Mouse (Mus musculus) urinary bladder, postnatal 10 days (tissue): ENCODE data around the gene Fam20b.
A peak's percentile ranks its signal among the peaks of the same experiment; 100 is the strongest.

Experiments
- DNase-seq: peaks from one replicate; pipeline ENCODE4 v3.0.0; 2022; ENCODE audit warnings: low spot score

The Fam20b gene

DNA sequence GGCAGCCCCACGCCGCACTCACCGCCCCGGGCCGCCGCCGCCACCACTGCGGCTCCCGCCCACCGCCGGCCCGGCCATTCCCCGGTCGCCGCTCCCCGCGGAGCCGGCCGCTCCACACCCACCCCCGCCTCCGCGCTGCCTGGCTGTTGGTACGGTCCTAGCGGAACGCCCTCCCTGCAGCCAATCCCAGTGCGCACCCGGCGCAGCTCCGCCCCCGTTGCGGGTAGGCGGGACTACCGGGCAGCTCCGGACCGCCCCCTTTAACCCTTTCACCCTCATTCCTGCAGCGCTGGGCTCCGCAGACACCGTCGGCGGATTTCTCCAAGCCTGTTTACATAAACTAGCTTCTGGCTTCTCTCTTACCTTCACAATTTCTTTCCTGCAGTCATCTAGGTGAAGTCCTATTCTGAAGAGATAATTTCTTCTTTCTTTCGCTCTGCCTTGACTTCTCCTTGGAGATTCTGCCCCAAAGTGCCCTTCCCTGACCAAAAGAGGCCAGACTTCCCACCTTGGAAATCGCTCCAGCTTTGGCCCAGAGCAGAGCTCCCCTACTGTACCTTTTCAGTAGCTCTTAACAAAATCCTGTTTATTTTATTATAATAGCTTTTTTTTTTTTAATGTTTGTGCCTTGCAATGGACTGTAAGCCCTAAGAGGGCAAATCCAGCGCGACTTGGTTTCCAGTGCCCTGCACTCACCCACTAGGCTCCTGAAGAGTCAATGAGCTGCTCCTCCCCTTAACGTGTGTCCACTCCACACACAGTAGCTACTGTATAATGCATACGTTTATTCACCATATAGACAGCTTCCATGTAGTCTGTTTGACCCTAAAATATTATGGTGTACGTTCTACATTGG is at the start of gene Fam20b:
Gene Fam20b, minus strand, starts transcription at position 137 of the 856 bp plus-strand sequence.
- DNase-seq, result peak; percentile 89

DNA sequence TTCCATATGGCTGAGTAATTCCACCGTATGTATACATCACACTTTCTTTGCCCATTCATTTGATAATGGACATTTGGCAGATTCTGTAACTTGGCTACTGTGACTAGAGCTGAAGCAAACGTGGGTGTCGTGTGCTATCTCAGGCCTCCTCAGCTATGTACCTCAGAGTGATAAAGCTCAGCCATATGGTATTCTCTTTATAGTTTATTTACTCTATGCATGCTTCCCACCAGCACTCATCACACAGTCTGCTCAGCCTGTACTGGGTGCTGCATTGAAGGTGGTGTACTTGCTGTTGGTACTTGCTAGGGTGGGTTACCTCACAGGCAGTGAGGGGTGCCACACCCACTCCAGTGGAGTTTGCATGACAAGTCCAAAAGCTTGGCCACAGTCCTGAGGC is 46.4 kb upstream of the Fam20b start:
- DNase-seq, result no peak

DNA sequence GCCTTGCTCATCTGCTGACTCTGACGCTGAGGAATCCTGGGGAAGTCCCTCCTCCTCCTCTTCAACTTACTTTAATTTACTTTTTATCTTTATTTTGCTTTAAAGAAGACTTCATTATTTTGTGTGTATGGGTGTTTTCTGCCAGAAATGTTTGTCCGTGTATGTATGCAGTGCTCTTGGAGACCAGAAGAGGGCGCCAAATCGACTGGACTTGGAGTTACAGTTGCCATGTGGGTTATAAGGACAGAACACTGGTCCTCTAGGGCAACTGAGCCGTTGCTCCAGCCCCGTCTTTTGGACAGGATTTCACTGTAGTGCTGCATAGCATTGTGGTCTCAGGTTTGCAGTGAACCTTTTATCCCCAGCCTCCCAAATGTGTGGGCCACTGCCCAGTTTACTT is 45.7 kb upstream of the Fam20b start:
- no peak for DNase-seq

DNA sequence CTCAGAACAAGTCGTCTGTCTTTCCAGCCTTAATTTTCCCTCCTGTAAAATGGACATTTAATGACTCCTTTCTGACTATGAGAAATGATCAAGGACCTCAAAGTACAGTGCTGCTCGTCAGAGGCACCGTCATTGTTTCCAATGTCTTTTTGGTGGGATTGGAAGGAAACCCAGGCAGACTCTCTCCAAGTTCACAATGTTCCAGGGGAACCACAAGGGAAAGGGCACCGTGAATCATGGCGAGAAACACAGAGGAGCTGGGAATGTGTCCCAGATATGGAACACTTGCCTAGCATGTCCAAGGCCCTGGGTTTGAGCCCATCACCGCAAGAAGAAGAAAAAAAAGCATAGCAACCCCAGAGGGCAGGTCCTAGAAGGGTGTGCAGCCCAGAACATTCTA is 44.4 kb upstream of the Fam20b start:
- no peak for DNase-seq

DNA sequence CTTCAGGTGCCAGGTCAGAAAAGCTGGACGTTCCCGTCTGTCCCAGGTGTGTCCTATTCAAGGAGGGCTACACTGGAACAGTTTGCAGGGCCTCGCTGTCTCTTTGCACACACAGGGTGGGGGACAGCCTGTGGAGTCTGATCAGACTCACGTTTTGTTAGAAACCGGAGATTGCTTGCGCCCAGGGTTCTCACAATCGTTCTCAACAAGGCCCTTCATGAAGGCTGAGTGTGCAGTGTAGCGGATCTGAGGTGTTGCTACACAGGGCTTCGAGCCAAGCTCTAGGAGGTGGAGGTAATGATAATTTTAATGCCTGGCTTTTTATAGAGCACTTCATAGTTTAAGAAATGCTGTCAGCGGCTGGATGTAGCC is 42.5 kb upstream of the Fam20b start:
- no peak for DNase-seq

DNA sequence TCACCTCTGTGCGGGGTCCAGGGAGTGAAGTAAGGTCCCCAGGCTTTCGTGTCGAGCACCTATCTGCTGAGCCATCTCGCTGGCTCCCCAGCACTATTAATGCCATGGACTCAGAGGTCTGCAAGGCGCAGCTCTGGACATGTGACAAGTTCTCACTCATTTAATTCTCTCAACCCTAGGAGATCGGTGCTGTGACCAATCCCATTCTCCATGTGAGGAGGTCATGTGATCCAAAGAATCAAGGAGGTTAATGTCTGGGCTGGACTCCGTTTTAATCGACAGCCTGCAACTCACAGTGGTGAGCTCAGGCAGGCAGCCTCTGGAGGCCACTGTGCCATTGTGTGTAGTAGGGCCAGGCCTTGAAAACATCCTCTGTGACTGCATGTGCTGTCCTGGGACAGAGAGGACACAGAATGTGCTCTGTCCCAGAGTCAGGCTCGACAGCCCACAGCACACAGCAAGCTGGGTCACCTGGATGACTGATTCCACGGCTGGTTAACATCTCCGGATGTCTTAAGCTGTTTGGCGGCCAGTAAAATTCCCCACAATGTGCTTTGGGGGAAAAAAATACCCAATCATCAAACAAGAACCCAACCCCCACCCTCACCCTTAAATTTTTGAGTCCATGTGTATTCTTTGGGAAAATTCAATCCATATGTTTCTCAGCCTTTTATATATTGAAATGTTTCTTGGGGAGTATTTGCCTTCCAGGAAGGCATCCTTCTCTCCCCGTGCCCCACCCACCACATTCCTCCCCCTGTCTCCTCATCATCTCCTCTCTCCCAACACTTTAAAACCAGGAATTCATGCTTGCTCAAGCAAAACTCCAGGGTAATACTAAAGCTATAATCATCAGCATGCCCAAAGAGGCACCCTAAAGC is 41.9 kb upstream of the Fam20b start:
- DNase-seq, result no peak

DNA sequence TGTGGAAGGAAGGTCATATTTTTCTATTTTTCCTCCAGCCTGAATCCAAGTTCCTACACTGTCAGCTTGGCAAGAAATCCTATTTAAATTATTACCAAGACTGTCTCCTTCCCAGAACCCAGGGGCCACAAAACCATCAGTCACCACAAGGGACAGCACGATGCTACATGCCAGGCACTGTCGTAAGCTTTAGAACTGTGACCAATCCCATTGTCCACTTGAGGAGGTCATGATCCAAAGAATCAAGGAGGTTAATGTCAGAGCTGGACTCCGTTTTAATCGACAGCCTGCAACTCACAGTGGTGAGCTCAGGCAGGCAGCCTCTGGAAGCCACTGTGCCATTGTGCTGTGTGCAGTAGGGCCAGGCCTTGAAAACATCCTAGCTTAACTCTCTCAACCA is 39.4 kb upstream of the Fam20b start:
- no peak for DNase-seq

DNA sequence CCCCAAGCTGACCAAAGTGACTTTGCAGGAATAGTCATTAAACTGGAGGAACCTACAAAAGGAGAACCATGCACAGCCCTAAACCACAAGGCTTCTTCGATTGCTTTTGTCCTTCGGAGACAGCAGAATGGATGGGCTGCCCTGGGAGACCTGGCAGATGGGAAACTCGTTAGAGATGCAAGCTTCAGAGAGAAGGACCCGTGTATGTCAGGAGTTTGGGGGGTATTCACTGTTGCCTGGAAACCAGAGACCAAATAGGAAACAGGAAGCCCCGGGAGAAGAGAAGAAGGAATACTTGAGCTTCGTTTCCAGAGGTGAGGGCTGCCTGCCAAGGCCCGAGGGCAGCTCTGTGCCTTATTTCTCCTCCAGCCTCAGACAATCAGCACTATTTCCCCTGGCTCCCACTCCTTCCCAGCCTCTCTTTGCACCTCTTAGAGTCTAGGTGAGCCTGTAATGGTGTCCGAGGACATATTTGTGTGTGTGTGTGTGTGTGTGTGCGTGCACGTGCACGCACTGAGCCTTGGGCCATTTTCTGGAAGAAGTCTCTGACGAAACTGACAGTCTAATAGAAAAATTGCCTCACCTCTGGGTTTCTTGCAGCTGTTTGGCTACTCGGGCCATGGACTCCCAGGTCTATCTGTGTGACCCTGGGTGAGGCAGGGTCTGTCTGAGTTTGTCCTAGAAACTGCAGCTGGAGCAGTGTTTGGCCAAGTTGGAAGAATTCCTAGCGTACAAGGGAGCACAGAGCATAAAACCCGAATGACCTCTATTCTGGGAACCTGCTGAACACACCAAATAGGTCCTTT is 35.9 kb upstream of the Fam20b start:
- DNase-seq, result no peak

DNA sequence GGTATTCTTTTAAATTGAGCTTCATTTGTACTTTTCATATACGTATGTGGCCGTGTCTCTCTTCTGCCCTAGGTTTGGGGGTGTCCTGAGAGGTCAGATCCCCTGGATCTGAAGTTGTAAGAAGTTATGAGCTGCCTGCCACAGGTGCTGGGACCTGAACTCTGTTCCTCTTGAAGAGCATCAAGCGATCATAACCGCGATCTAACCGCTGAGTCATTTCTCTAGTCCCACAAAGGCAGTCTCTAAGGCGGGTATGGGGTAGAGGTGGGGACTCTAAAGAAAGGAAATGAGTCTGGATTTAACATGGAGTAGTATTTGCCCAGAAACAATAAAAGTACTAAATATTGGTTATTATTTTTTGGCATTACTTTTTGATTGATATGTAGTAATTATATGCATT is 34.1 kb upstream of the Fam20b start:
- no peak for DNase-seq

DNA sequence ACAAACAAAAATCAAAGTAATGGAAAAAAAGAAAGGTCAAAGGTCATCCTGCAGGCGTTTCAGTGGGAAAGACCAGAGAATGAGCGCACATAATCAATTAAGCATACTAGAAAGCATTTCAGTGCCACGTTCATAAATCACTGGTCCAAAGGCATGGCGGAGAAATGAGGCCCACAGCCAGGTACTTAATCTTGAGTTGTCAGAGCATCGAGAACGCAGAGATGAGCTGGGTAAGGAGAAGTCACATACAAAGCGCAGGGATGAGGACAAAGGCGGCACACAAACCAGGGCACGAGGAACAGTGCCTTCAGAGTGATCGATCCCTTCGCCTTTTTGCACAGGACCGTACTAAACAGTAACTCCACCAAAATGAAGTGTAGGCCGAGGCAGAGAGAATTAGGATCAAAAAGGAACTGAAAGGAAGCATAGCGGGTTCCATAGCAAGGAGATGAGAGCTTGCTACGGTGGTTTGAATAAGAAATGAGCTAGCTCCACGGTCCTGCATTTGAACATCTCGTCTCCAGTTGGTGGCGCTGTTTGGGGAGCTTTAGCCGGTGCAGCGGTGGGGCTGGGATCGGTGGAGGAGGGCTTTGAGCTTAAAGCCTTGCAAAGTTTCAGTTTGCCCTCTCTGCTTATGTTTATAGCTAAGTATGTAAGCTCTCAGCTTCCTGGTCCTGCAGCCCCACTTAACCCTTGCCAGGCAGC is 33.3 kb upstream of the Fam20b start:
- DNase-seq, result no peak

DNA sequence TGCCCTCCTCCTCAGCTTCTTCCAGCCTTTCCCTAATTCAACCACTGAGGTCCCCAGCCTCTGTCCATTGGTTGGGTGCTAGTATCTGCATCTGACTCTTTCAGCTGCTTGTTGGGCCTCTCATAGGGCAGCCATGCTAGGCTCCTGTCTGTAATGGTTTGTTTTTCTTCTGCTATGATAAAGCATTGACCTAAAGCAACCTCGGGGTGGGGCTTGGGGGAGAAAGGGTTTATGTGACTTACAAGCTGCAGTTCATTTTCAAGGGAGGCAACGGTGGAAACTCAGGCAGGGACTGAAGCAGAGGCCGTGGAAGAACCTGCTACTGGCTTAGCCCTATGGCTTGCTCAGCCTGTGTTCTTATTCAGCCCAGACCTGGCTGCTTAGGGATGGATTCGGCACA is 31.4 kb upstream of the Fam20b start:
- no peak for DNase-seq

DNA sequence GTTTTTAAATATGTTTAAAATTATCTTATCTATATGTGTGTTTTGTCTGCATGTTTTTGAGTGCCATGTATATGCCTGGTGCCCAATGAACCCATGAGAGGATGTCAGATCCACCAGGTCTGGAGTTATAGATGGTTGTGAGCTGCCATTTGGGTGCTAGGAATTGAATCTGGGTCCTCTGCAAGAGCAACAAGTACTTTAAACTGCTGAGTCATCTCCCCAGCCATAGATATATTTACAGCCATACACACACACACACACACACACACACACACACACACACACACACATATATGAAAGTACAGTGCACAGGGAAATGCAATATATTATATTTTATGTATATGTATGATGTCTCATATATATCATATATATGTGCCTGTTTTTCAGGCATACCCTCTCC is 30.2 kb upstream of the Fam20b start:
- DNase-seq, result no peak

DNA sequence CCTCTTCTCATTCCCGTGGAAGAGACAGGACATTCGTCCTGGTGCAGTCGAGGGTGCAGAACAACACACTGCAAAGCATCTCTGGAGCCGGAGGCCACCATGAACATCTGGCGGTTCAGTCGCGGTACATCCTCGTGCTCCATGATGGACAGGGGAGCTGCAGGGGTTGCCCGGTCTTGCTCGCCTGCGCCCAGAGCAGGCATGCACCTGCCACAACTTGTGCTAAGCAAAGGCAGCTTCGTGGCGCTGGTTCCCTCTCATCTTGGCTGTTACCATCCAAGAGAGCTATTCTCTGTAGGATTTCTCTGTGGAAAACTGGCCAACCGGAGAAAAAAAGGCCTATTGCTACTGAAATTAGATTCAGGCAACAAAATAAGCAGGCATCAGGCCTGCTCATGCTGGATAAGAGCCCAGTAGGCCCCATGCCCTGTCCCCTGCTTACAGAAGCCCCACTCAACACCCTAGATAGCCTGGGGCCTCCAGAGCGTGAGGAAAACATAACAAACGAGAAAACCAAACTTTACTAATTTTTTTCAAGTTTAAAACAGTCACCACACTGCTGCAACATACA is 29.6 kb upstream of the Fam20b start:
- DNase-seq, result no peak

DNA sequence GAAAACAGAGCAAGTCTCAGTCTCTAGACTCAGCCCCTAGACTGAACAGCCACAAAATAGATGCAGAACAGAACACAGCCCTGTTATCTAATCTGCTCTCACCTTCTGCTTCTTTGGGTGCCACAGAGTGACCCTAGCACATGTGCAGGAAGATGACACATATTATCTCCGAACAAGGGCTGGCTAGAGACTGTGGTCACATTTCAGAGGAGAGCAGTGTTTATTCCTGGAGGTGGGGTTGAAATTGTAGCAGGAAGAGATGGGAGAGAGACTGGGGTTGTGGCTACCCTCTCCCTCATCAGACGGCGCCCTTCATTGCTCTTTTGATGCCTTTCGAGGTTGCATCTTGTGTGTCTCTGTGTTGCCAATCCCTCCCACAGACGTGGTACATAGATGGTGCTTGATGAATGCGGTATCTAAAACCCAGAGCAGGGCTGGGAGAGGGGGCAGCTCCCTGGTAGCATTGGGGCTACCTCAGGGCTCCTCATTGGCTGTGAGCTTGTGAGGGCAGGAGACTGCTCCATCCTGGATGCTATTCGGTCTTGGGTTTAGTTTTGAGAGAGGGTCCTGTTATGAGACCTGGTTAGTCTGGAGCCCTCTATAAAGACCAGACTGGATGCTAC is 26.4 kb upstream of the Fam20b start:
- DNase-seq, result no peak

DNA sequence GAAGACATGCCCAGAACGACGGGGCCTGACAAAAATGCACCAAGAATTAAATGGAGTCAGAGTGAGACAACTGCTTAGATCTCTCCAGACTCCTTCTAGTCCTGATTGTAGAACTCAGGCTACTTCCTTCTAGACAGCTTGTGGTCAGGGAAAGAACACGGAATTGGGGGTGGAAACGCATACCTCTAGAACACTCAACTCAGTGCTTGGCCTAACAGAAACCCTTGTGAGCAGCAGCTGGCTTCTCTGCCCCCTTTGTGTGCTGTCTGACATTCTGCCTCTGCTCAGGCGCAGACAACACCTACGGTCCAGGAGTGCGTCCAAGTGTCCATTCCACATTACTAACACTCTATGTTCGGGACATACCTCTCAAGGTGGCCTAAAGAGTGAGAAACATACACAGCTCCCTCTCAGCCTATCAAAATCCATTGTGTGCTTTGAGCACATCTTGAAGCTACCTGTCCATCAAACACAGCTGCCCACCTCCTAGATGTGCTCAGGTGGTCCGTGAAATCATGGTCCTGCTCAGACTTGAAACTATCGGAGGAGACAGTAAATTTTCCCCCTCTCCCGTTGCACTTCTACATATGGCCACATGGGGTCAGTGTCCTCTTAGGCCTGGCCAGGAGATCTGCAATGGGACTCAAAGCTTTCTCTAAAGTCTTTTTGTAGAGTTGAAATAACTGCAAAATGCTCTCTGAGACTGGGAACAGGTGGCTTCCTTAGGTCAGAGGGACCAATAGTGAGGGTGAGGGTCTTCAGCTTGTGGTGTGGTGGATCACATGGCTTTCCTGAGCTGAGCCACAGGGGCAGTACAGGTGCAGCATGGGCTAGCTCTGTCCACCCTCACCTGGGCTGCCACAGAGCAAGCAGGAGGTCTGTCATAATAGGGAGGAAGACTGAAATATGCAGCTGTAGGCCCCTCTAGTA is 22.9 kb upstream of the Fam20b start:
- DNase-seq, result no peak

DNA sequence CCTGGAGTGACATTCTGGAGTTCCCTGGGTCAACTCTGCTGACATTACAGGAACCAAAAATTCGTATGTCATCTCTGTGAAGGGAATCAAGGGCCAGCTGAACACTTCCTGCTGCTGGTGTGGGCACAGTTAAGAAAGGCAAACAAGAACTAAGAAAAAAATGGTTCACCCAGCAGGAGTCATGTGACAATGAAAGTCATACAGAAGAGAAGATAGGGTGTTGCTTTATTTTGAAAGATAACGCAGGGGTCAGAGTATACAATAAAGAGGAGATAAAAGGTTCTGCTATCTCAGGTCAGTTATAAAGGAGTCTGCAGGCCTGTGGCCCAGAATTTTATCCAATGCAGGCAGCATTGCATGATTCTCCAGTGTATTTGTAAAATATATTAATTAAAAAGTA is 16.9 kb upstream of the Fam20b start:
- DNase-seq, result no peak

DNA sequence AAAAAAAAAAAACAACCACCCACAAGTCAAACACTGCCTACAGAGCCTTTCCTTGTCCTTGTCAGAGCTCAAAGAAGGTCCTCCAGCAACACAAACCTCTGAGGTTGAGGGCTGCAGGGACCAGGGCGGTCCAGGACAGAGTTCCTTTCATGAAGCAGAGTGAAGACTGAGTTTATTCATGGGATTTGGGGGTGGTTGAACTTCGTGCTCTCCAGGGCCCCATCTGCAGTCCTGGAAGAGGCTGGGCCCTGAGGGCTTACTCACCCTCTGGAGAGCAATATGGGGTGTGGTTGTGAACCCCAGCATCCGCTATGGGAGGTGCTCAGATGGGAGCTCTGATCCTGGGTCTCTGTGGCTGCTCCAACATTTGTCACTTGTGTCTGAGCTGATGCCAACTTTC is 15.1 kb upstream of the Fam20b start:
- DNase-seq, result no peak

DNA sequence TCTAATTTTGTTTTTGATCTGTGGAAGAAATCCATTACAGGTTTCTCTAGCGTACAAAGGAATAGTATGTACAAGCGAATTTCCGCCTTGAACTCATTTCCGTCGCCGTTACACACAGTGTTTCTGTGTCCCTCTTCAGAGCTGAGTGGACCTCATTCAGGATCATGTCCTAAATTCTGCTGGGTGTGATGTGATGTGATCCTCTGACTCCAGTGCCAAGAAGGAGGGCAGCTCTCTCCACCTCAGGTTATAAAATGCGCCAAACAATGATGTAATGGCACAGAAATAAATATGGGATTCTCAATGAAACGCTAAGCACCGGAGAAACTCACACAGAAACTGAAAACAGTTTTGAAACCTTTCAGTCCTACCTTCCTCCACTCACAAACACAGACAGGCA is 14.7 kb upstream of the Fam20b start:
- DNase-seq, result no peak

DNA sequence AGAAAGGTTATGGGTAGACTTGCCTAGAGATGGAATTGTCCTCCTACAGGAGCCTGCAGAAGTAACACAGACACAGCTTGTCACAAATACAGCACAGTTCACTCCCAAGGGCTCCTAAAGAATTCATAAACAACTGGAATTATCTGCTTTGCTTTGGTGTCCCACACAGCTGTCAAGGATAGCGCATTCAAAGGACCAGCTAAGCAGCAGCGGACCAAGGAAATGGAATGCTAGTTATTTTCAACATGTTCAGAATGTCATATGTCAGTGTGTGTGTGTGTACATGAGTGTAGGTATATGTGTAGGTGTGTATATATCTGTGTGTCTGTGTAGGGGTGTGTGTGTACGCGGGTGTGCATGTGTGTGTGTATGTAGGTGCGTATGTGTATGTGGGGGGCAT is 14.1 kb upstream of the Fam20b start:
- no peak for DNase-seq

DNA sequence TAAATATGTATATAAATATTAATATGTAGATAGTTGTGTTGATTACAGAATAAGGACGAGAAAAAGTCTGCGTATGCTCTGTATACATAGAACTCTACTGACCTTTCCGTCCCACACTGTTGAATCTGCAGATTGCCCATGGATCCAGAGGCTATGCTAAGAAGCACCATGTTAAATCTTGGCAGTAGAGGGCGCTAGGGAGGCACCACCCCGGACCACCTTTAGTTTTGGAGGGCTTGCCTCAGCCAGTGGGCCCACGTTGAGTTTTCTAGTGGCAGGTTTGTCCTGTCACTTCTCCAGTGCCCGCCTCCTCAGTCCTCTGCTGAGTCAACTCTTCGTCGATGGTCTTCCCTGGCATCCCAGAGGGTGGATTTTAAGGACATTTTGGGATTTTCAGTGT is 11.9 kb upstream of the Fam20b start:
- DNase-seq, result no peak
